In genomic region chr1:187700963-187701362, GRCm38 (mm10) we compare ENCODE assay signal across 26 mouse cellular contexts.
"Had no signal": no experiment of that assay in that cellular context is flagged by ENCODE, and none has a peak within 500 bp of the region (broad histone marks: within the 10 kb centered on the region; RNA-seq: fewer than 3 reads in every experiment).

No protein-coding gene starts in this region.

- H3K9ac ChIP-seq: embryonic facial prominence, embryonic 12.5 days; embryonic facial prominence, embryonic 13.5 days; embryonic facial prominence, embryonic 15.5 days; forebrain, embryonic 12.5 days; forebrain, embryonic 13.5 days; forebrain, embryonic 15.5 days; forebrain, postnatal 0 days had no signal

- H3K4me3 ChIP-seq: embryonic facial prominence, embryonic 10.5 days; embryonic facial prominence, embryonic 12.5 days; embryonic facial prominence, embryonic 13.5 days; embryonic facial prominence, embryonic 15.5 days; erythroblast, embryonic 14.5 days; forebrain, embryonic 10.5 days; forebrain, embryonic 12.5 days; forebrain, embryonic 13.5 days; forebrain, embryonic 15.5 days; gastrocnemius, adult 2 months; heart, adult 2 months; heart, embryonic 10.5 days had no signal

- H3K36me3 ChIP-seq: embryonic facial prominence, embryonic 10.5 days; embryonic facial prominence, embryonic 12.5 days; embryonic facial prominence, embryonic 13.5 days; embryonic facial prominence, embryonic 15.5 days; forebrain, embryonic 10.5 days; forebrain, embryonic 12.5 days; forebrain, embryonic 15.5 days; heart, embryonic 10.5 days had no signal

- H3K9me3 ChIP-seq: embryonic facial prominence, embryonic 10.5 days; embryonic facial prominence, embryonic 12.5 days; embryonic facial prominence, embryonic 13.5 days; embryonic facial prominence, embryonic 15.5 days; forebrain, embryonic 10.5 days; forebrain, embryonic 12.5 days; forebrain, embryonic 13.5 days; forebrain, embryonic 15.5 days; heart, embryonic 10.5 days had no signal

- H3K27me3 ChIP-seq: embryonic facial prominence, embryonic 12.5 days; embryonic facial prominence, embryonic 13.5 days; embryonic facial prominence, embryonic 15.5 days; forebrain, embryonic 12.5 days; forebrain, embryonic 13.5 days; forebrain, embryonic 15.5 days had no signal

- H3K27ac ChIP-seq: embryonic facial prominence, embryonic 10.5 days; embryonic facial prominence, embryonic 12.5 days; embryonic facial prominence, embryonic 13.5 days; embryonic facial prominence, embryonic 15.5 days; forebrain, embryonic 10.5 days; forebrain, embryonic 12.5 days; forebrain, embryonic 13.5 days; forebrain, embryonic 15.5 days; gastrocnemius, adult 2 months; heart, adult 2 months; heart, embryonic 10.5 days had no signal

- DNase-seq: cerebellum, adult 8-10 months; cerebellum, adult 9-10 months; cerebellum, adult 9-11 months; cerebellum, postnatal 10 days; cerebellum, postnatal 14 days; cerebellum, postnatal 25 days; cerebellum, postnatal 36 days; embryo, embryonic 11 days; forebrain, postnatal 0 days; gastrocnemius, adult 2 months; gastrocnemius, postnatal 10 days; gastrocnemius, postnatal 14 days; gastrocnemius, postnatal 25 days; gastrocnemius, postnatal 36 days; heart, adult 18-20 months; heart, adult 2 months had no signal

- H3K4me1 ChIP-seq: embryonic facial prominence, embryonic 12.5 days; embryonic facial prominence, embryonic 13.5 days; embryonic facial prominence, embryonic 15.5 days had no signal
